Mouse (Mus musculus): ENCODE measurements around the gene Kcnma1. TPM values are rescaled to one million over a fixed set of nuclear protein-coding genes. Genes with fewer than 3 reads are reported as not detected.
A peak's percentile ranks its signal among the peaks of the same experiment; 100 is the strongest.

The Kcnma1 gene
- polyA plus RNA-seq, 1 experiment from 2014 or later, result 0.31 TPM

DNA sequence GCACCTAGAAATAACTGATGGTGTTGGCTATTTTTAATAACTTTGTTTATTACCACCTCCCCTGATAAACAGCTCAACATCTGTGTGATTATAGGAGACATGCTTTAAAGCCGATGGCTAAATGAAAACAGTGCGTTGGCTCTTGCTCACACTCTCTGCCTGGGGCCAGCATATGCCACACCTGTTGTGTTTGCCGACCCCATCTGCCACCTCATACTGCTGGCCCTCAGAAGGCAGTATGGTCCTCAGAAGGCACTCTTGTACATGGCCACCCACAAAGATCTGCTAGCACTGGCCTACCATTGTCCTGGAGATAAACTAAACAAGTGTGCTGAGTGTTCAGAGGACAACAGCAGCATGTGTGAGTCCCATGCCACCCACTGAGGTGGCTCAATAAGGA is 118.3 kb downstream of the Kcnma1 start:
- no peak overlapping the region for H3K9ac ChIP-seq (ENCODE audit: low read length)
- H3K27ac ChIP-seq (replicated peaks in 1 of 2; ENCODE audit: control insufficient read depth in 1 of 2, insufficient read depth in 1 of 2, low read depth in 2 of 2, low read length in 2 of 2), result no peak overlapping the region
- no peak overlapping the region for H3K4me3 ChIP-seq (ENCODE audit: control insufficient read depth in 1 of 2, insufficient read depth in 1 of 2, low read depth in 1 of 2, low read length in 2 of 2)
- H3K36me3 ChIP-seq (ENCODE audit: control insufficient read depth, insufficient read depth, low read length), result no peaks in the 10 kb centered on the region
- no peak for ATAC-seq (ENCODE audit: insufficient number of reproducible peaks, insufficient read depth, low FRiP score, low read depth)
- H3K4me2 ChIP-seq (ENCODE audit: low read length), result no peak overlapping the region
- H3K9me3 ChIP-seq (ENCODE audit: control insufficient read depth, low read length), result no peaks in the 10 kb centered on the region
- WGBS, result 85% methylated on average over 3 of the region's 3 CpGs
- H3K4me1 ChIP-seq (ENCODE audit: control insufficient read depth in 2 of 2, insufficient read depth in 2 of 2, low read length in 2 of 2), result no peaks in the 10 kb centered on the region; a peak in 1 of 4 replicates
- no peaks in the 10 kb centered on the region; the same call in 1 of the 2 replicates for H3K27me3 ChIP-seq (ENCODE audit: control insufficient read depth, insufficient read depth, low read length)

DNA sequence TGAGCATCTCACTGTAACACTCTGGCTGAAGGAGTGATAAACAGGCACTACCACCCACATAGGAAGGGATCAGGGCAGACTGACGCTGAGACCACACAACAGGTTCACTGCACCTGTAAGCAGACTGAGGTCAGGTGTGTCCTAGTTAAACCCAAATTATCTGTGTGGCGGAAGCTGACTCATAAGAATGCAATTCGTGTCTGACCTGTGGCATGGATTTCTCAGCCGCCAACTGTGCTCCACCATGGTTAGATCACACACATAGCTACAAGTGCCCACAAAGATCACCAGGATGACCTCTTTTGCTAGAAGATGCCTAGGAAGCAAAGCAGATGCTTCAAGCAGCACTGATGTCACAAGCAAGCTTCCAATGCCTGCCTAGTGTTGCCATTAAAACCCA is 128.2 kb downstream of the Kcnma1 start:
- no peak overlapping the region for H3K27ac ChIP-seq (replicated peaks in 1 of 2; ENCODE audit: control insufficient read depth in 1 of 2, insufficient read depth in 1 of 2, low read depth in 2 of 2, low read length in 2 of 2)
- H3K4me3 ChIP-seq (ENCODE audit: control insufficient read depth in 1 of 2, insufficient read depth in 1 of 2, low read depth in 1 of 2, low read length in 2 of 2), result no peak overlapping the region
- H3K27me3 ChIP-seq (ENCODE audit: control insufficient read depth, insufficient read depth, low read length), result no peaks in the 10 kb centered on the region
- no peaks in the 10 kb centered on the region for H3K36me3 ChIP-seq (ENCODE audit: control insufficient read depth, insufficient read depth, low read length)
- H3K9ac ChIP-seq (ENCODE audit: low read length), result no peak overlapping the region
- WGBS, result 60% methylated on average over 4 of the region's 4 CpGs
- H3K4me1 ChIP-seq (ENCODE audit: control insufficient read depth in 2 of 2, insufficient read depth in 2 of 2, low read length in 2 of 2), result peaks cover 4 to 6% of the 10 kb centered on the region in 2 experiments
- no peak for ATAC-seq (ENCODE audit: insufficient number of reproducible peaks, insufficient read depth, low FRiP score, low read depth)
- H3K4me2 ChIP-seq (ENCODE audit: low read length), result no peak overlapping the region
- no peaks in the 10 kb centered on the region for H3K9me3 ChIP-seq (ENCODE audit: control insufficient read depth, low read length)

DNA sequence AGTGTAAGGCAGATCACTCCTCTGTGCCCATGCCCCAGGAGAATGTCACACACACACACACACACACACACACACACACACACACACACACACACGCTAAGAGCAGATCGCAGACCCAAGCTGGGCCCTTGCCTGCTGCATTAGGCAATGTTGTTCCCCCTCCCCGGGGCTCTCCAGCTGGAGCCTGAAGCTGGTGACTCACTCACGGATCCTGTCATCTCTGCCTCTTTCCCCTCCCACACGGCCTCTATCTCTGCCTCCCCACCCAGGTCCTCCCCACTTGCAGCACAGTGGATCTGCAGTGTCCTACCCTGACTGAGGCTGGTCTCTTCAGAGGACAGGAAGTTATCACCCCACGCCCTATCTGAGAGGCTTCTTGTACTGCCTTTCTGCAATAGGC is 128.8 kb downstream of the Kcnma1 start:
- Histone ChIP-seq H3K4me3 (ENCODE audit: control insufficient read depth in 1 of 2, insufficient read depth in 1 of 2, low read depth in 1 of 2, low read length in 2 of 2) (no peak overlapping the region), H3K9ac (ENCODE audit: low read length) (no peak overlapping the region), H3K27ac (replicated peaks in 1 of 2; ENCODE audit: control insufficient read depth in 1 of 2, insufficient read depth in 1 of 2, low read depth in 2 of 2, low read length in 2 of 2) (no peak overlapping the region), H3K9me3 (ENCODE audit: control insufficient read depth, low read length) (no peaks in the 10 kb centered on the region), H3K36me3 (ENCODE audit: control insufficient read depth, insufficient read depth, low read length) (no peaks in the 10 kb centered on the region), H3K4me2 (ENCODE audit: low read length) (no peak overlapping the region), H3K27me3 (ENCODE audit: control insufficient read depth, insufficient read depth, low read length) (no peaks in the 10 kb centered on the region), H3K4me1 (ENCODE audit: control insufficient read depth in 2 of 2, insufficient read depth in 2 of 2, low read length in 2 of 2) (peaks cover 4 to 6% of the 10 kb centered on the region in 2 experiments; a peak in 3 of 4 replicates)
- ATAC-seq (ENCODE audit: insufficient number of reproducible peaks, insufficient read depth, low FRiP score, low read depth), result 0 out of 2 replicates have a peak, but pooled peaks have one; percentile 35
- 5% methylated on average over 6 of the region's 6 CpGs for WGBS

DNA sequence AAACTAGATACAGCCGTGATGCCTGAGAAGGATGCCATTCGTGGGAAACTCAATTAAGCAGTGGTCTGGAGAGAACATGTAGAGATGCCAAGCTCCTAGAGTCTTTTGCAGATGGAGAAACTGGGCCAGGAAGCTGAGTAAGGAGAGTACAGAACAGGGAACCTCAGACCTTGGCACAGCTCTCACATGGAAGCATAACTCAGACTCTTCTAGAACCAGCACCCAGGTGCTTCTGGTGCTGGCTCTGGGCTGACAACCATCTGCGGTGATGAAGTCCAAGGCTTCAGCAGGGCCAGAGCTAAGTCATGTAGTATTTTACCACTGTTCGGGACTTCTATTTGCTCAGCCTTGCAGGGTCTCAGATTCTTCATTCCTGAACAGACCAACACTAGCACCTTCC is 129.2 kb downstream of the Kcnma1 start:
- no peaks in the 10 kb centered on the region for H3K27me3 ChIP-seq (ENCODE audit: control insufficient read depth, insufficient read depth, low read length)
- H3K36me3 ChIP-seq (ENCODE audit: control insufficient read depth, insufficient read depth, low read length), result no peaks in the 10 kb centered on the region
- H3K9me3 ChIP-seq (ENCODE audit: control insufficient read depth, low read length), result no peaks in the 10 kb centered on the region
- H3K9ac ChIP-seq (ENCODE audit: low read length), result no peak overlapping the region
- no peak for ATAC-seq (ENCODE audit: insufficient number of reproducible peaks, insufficient read depth, low FRiP score, low read depth)
- peaks cover 4 to 6% of the 10 kb centered on the region in 2 experiments; a peak in 3 of 4 replicates for H3K4me1 ChIP-seq (ENCODE audit: control insufficient read depth in 2 of 2, insufficient read depth in 2 of 2, low read length in 2 of 2)
- WGBS, result 80% methylated on average over 4 of the region's 4 CpGs
- no peak overlapping the region for H3K27ac ChIP-seq (replicated peaks in 1 of 2; ENCODE audit: control insufficient read depth in 1 of 2, insufficient read depth in 1 of 2, low read depth in 2 of 2, low read length in 2 of 2)
- no peak overlapping the region for H3K4me2 ChIP-seq (ENCODE audit: low read length)
- no peak overlapping the region for H3K4me3 ChIP-seq (ENCODE audit: control insufficient read depth in 1 of 2, insufficient read depth in 1 of 2, low read depth in 1 of 2, low read length in 2 of 2)

DNA sequence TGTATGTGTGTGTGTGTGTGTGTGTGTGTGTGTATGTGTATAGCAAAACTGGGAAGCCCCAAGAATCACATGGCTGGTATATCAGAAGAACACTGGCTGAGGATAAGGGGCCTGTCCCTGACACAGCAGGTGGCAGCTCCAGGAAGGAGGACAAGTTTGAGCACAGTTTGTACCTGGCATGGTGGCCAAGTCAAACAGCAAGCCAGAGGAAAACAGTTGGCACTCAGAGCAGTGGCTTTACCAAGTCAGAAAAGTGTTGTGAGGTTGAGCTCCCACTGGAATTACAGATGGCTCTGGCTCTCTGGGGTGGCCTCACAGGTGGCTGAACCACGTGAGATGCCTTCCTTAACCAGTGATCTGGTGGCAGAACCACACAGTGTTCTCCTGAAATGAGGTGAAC is 132.3 kb downstream of the Kcnma1 start:
- no peak overlapping the region for H3K9ac ChIP-seq (ENCODE audit: low read length)
- no peak overlapping the region for H3K4me3 ChIP-seq (ENCODE audit: control insufficient read depth in 1 of 2, insufficient read depth in 1 of 2, low read depth in 1 of 2, low read length in 2 of 2)
- ATAC-seq (ENCODE audit: insufficient number of reproducible peaks, insufficient read depth, low FRiP score, low read depth), result no peak
- H3K27me3 ChIP-seq (ENCODE audit: control insufficient read depth, insufficient read depth, low read length), result no peaks in the 10 kb centered on the region
- H3K4me2 ChIP-seq (ENCODE audit: low read length), result no peak overlapping the region
- WGBS, result 82% methylated on average over 1 of the region's 1 CpGs
- peaks cover 11 to 15% of the 10 kb centered on the region in 2 experiments for H3K4me1 ChIP-seq (ENCODE audit: control insufficient read depth in 2 of 2, insufficient read depth in 2 of 2, low read length in 2 of 2)
- no peaks in the 10 kb centered on the region for H3K9me3 ChIP-seq (ENCODE audit: control insufficient read depth, low read length)
- H3K27ac ChIP-seq (replicated peaks in 1 of 2; ENCODE audit: control insufficient read depth in 1 of 2, insufficient read depth in 1 of 2, low read depth in 2 of 2, low read length in 2 of 2), result no peak overlapping the region
- H3K36me3 ChIP-seq (ENCODE audit: control insufficient read depth, insufficient read depth, low read length), result no peaks in the 10 kb centered on the region

DNA sequence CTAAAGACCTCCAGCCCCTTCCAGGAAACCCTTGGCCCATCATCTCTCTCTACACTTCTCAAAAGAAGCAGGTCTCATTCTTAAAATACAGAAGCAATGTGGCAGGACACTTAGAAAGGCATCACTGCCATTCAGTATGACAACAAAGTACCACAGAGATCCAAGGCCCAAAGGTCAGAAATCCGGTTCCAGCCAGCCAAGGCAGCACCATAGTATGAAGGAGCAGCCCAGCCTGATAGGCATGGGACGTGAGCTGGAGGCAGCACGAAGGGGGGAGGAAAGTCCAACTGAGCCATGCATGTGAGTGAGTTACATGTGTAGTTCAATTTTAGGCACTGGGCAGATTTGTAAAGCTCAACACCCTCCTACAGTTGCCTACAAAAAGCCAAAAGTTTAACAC is 135.0 kb downstream of the Kcnma1 start:
- no peak for ATAC-seq (ENCODE audit: insufficient number of reproducible peaks, insufficient read depth, low FRiP score, low read depth)
- H3K27me3 ChIP-seq (ENCODE audit: control insufficient read depth, insufficient read depth, low read length), result no peaks in the 10 kb centered on the region
- H3K9ac ChIP-seq (ENCODE audit: low read length), result no peak overlapping the region
- 75% methylated on average over 3 of the region's 3 CpGs for WGBS
- H3K27ac ChIP-seq (replicated peaks in 1 of 2; ENCODE audit: control insufficient read depth in 1 of 2, insufficient read depth in 1 of 2, low read depth in 2 of 2, low read length in 2 of 2), result no peak overlapping the region
- no peaks in the 10 kb centered on the region for H3K36me3 ChIP-seq (ENCODE audit: control insufficient read depth, insufficient read depth, low read length)
- H3K4me3 ChIP-seq (ENCODE audit: control insufficient read depth in 1 of 2, insufficient read depth in 1 of 2, low read depth in 1 of 2, low read length in 2 of 2), result no peak overlapping the region
- no peak overlapping the region for H3K4me2 ChIP-seq (ENCODE audit: low read length)
- peaks cover 9 to 12% of the 10 kb centered on the region in 2 experiments; a peak in 3 of 4 replicates for H3K4me1 ChIP-seq (ENCODE audit: control insufficient read depth in 2 of 2, insufficient read depth in 2 of 2, low read length in 2 of 2)
- H3K9me3 ChIP-seq (ENCODE audit: control insufficient read depth, low read length), result no peaks in the 10 kb centered on the region

DNA sequence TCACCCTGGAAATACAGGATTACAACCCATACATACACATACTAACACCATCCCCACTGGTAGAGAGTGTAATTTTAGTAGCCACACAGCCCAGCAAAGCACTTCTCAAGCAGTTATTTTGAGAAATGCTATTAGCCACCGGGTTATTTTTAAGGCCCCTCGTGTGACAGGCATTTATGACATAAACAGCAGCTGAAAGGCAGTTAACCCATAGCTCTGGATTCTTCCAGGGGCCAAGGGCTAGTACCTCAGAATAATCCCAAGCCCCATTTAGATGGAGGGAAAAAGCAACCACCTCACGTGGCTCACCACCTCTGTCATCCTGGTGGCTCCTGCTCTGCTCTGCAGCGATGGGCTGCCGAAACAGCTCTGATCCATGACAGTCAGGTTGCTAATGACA is 136.7 kb downstream of the Kcnma1 start:
- H3K4me1 ChIP-seq (ENCODE audit: control insufficient read depth in 2 of 2, insufficient read depth in 2 of 2, low read length in 2 of 2), result peaks cover 9 to 12% of the 10 kb centered on the region in 2 experiments; a peak in 3 of 4 replicates
- no peak overlapping the region for H3K4me2 ChIP-seq (ENCODE audit: low read length)
- H3K36me3 ChIP-seq (ENCODE audit: control insufficient read depth, insufficient read depth, low read length), result no peaks in the 10 kb centered on the region
- H3K27ac ChIP-seq (replicated peaks in 1 of 2; ENCODE audit: control insufficient read depth in 1 of 2, insufficient read depth in 1 of 2, low read depth in 2 of 2, low read length in 2 of 2), result no peak overlapping the region
- H3K4me3 ChIP-seq (ENCODE audit: control insufficient read depth in 1 of 2, insufficient read depth in 1 of 2, low read depth in 1 of 2, low read length in 2 of 2), result no peak overlapping the region
- no peak overlapping the region for H3K9ac ChIP-seq (ENCODE audit: low read length)
- no peaks in the 10 kb centered on the region for H3K27me3 ChIP-seq (ENCODE audit: control insufficient read depth, insufficient read depth, low read length)
- 53% methylated on average over 5 of the region's 5 CpGs for WGBS
- no peaks in the 10 kb centered on the region for H3K9me3 ChIP-seq (ENCODE audit: control insufficient read depth, low read length)
- ATAC-seq (ENCODE audit: insufficient number of reproducible peaks, insufficient read depth, low FRiP score, low read depth), result no peak

DNA sequence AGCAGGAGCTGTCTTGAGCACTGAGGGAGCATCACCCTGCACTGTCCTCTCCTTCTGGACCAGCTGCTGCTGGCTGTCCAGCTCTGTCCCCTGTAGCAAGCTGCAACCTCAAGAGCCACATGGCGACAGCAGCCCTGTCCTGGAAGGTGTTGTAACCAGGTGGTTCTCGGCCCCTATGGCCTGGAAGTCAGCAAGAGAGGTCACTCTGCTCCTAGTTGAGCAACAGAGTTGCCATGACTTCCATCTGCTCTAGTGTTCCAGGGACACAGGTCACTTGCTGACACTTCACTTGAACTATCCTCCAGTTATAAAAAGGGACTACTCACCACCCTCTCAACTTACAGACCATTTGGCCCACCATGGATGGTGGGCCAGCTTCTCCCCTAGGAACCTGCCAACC is 139.7 kb downstream of the Kcnma1 start:
- Histone ChIP-seq H3K4me1 (ENCODE audit: control insufficient read depth in 2 of 2, insufficient read depth in 2 of 2, low read length in 2 of 2) (peaks cover 9 to 12% of the 10 kb centered on the region in 2 experiments; a peak in 3 of 4 replicates), H3K27ac (replicated peaks in 1 of 2; ENCODE audit: control insufficient read depth in 1 of 2, insufficient read depth in 1 of 2, low read depth in 2 of 2, low read length in 2 of 2) (no peak overlapping the region), H3K9me3 (ENCODE audit: control insufficient read depth, low read length) (no peaks in the 10 kb centered on the region), H3K9ac (ENCODE audit: low read length) (no peak overlapping the region), H3K4me3 (ENCODE audit: control insufficient read depth in 1 of 2, insufficient read depth in 1 of 2, low read depth in 1 of 2, low read length in 2 of 2) (no peak overlapping the region), H3K27me3 (ENCODE audit: control insufficient read depth, insufficient read depth, low read length) (0 out of 2 replicates have a peak, but pooled peaks cover 4% of the 10 kb centered on the region), H3K4me2 (ENCODE audit: low read length) (no peak overlapping the region), H3K36me3 (ENCODE audit: control insufficient read depth, insufficient read depth, low read length) (no peaks in the 10 kb centered on the region)
- no peak for ATAC-seq (ENCODE audit: insufficient number of reproducible peaks, insufficient read depth, low FRiP score, low read depth)
- WGBS, result 81% methylated on average over 2 of the region's 2 CpGs
